Mouse (Mus musculus) CH12.LX (cell line): Measurements from ENCODE around the gene Slc26a3.

Experiments used
- CTCF ChIP-seq, 2 experiments: IDR thresholded peaks in 1 of 2; conservative IDR thresholded peaks in 1 of 2; 2 replicates each; pipeline ENCODE4 v1.5.1; 2011 to 2012; ENCODE audit warnings: low read depth in 2 of 2, low read length in 2 of 2, improper control_type of control experiment in 1 of 2, inconsistent platforms in 1 of 2, mild to moderate bottlenecking in 1 of 2, moderate library complexity in 1 of 2
- ELF1 ChIP-seq: IDR thresholded peaks from 2 replicates; pipeline ENCODE4 v1.6.1; 2014; ENCODE audit warnings: low read depth, mild to moderate bottlenecking, inconsistent platforms, low read length, improper control_type of control experiment
- KAT2A ChIP-seq: IDR thresholded peaks from 2 replicates; pipeline ENCODE4 v1.6.1; 2012; ENCODE audit warnings: low read length, improper control_type of control experiment, inconsistent platforms; ENCODE audit not compliant: insufficient replicate concordance
- NRF1 ChIP-seq: IDR thresholded peaks from 2 replicates; pipeline ENCODE4 v1.6.1; 2014; ENCODE audit warnings: low read depth, mild to moderate bottlenecking, inconsistent platforms, low read length, improper control_type of control experiment, moderate library complexity

GRCm38 (mm10) chr12:31500196-31500595 is 109.5 kb downstream of the Slc26a3 start:
- TF ChIP-seq NRF1 (no peak), CTCF (conservative IDR thresholded peaks at IDR 0.05 in 1 of 2, IDR thresholded peaks at IDR 0.05 in 1 of 2; ENCODE audit: low read depth in 2 of 2, low read length in 2 of 2) (no peak), ELF1 (no peak), KAT2A (no peak)
